Mouse (Mus musculus) stomach, embryonic 16.5 days (tissue): ENCODE measurements at regions not wholly inside any gene's neighbourhood (a gene's known extent, or its start where the extent isn't known, plus 50 kb on each side); places are given as distances from the start of the nearest gene placed in this dataset.

ENCODE experiments used
- ATAC-seq: fragments of 200-750 bp; cut with Nextera tagmentation; 2 replicates; pipeline ENCODE4 v1.8.0; 2017; ENCODE audit warnings: moderate number of reproducible peaks, moderate TSS enrichment; ENCODE audit not compliant: insufficient read depth, low FRiP score
- H3K27ac ChIP-seq: fragments of 300-500 bp; sonication (generic); 2 replicates; pipeline ENCODE4 v1.5.1; 2014; ENCODE audit warnings: low read length
- H3K27me3 ChIP-seq: fragments of 300-500 bp; sonication (generic); 2 replicates; pipeline ENCODE4 v1.6.1; 2014; ENCODE audit warnings: low read length, control low read depth, mixed read lengths; ENCODE audit not compliant: control insufficient read depth, insufficient read depth
- H3K36me3 ChIP-seq: fragments of 300-500 bp; sonication (generic); 2 replicates; pipeline ENCODE4 v1.6.1; 2014; ENCODE audit warnings: low read length; ENCODE audit not compliant: control insufficient read depth, insufficient read depth
- H3K4me1 ChIP-seq: fragments of 300-500 bp; sonication (generic); 2 replicates; pipeline ENCODE4 v1.6.1; 2014; ENCODE audit warnings: low read length, control low read depth, mixed read lengths; ENCODE audit not compliant: control insufficient read depth, insufficient read depth
- H3K4me2 ChIP-seq: fragments of 300-500 bp; sonication (generic); 2 replicates; pipeline ENCODE4 v1.6.1; 2014; ENCODE audit warnings: low read depth, low read length, mixed read lengths
- H3K4me3 ChIP-seq: fragments of 300-500 bp; sonication (generic); replicated peaks from 2 replicates; pipeline ENCODE4 v1.5.1; 2014; ENCODE audit warnings: mild to moderate bottlenecking, low read length
- H3K9ac ChIP-seq: fragments of 300-500 bp; sonication (generic); 2 replicates; pipeline ENCODE4 v1.6.1; 2014; ENCODE audit warnings: low read length
- H3K9me3 ChIP-seq: fragments of 300-500 bp; sonication (generic); replicated peaks from 2 replicates; pipeline ENCODE4 v1.6.1; 2016; ENCODE audit warnings: low read length, control low read depth; ENCODE audit not compliant: control insufficient read depth
- WGBS: fragments of 180-500 bp; shearing (Covaris S2); extraction: QIAGEN DNeasy Blood & Tissue Kit; methylation state at CpG from one replicate; pipeline ENCODE4 v1.1.7; 2014; 5-methylcytosine and 5-hydroxymethylcytosine counted together

- peaks cover 8% of the 10 kb centered on the region; the same call in 1 of the 2 replicates for H3K27me3 ChIP-seq
- H3K27ac ChIP-seq: peak overlapping the region; percentile 9; the same call in 1 of the 2 replicates
- ATAC-seq: peak; percentile 74
These were observed 354.3 kb upstream of the Gm10295 start for GRCm38 (mm10) chr7:71705426-71706050.

DNA sequence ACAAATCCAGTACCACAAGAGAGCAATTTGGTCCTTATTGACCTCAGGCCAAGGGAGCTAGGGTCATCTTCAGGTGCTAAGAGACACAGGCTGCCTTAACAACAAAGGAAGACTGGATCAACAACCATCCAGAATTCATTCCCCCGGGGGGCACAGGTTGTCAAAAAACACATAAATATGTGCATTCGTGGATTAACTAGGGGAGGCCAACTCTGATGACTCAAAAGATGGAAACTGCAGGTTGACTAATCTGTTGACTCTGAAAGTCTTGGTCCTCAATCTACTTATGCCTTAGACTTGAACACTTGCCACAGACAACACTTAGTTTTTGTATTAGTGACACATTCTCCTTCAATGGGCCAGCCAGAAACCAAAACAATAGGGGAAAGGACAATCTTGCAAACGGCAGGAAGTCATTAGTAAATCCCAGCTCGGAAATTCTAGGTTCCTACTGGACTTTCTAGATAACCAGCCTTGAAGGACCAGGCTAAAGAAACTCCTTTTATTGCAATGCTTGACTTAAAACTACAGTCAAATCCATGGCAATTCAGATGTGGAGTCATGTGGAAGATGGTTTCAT is 353.5 kb upstream of the Gm10295 start:
- no peak for ATAC-seq
- no peaks in the 10 kb centered on the region for H3K36me3 ChIP-seq
- H3K27ac ChIP-seq: peak overlapping the region; percentile 9; the same call in 1 of the 2 replicates
- peaks cover 8% of the 10 kb centered on the region; the same call in 1 of the 2 replicates for H3K27me3 ChIP-seq
- peak overlapping the region; percentile 92 for H3K4me2 ChIP-seq
- peak overlapping the region; percentile 57; the same call in 1 of the 2 replicates for H3K4me3 ChIP-seq
- H3K9ac ChIP-seq: no peak overlapping the region
- H3K9me3 ChIP-seq: no peaks in the 10 kb centered on the region
- peaks cover 4% of the 10 kb centered on the region; the same call in 1 of the 2 replicates for H3K4me1 ChIP-seq
- 58% methylated on average over 4 of the region's 4 CpGs for WGBS

More at GRCm38 (mm10) chr7:71705426-71706050, 354.3 kb upstream of the Gm10295 start:
- Histone ChIP-seq H3K9me3 (no peaks in the 10 kb centered on the region), H3K36me3 (no peaks in the 10 kb centered on the region), H3K4me3 (peak overlapping the region; percentile 57), H3K9ac (peak overlapping the region; percentile 80), H3K4me2 (peak overlapping the region; percentile 92), H3K4me1 (peaks cover 4% of the 10 kb centered on the region; the same call in 1 of the 2 replicates)
- under 1% methylated on average over 54 of the region's 59 CpGs for WGBS
